Mouse (Mus musculus): Measurements from ENCODE around the gene A930002H24Rik.

Gene A930002H24Rik

DNA sequence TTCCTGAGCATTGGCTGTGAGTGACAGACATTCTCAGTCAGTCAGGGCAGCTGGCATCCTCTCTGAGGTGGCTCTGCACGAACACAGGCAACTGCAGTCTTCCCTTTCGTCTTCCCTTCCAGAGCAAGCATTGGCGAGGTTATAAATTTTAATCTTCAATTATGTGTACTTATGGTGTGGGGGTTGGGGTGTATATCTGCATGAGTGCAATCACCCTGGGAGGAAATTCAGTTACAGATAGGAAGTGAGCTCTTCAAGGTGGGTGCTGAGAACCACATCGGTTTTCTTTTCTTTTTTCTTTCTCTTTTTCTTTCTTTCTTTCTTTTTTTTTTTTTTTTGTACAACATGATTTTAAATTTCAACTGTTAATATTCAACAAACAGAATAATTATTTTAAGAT is 32.0 kb downstream of the A930002H24Rik start:
- no peak for DNase-seq (ENCODE audit: low read depth)

DNA sequence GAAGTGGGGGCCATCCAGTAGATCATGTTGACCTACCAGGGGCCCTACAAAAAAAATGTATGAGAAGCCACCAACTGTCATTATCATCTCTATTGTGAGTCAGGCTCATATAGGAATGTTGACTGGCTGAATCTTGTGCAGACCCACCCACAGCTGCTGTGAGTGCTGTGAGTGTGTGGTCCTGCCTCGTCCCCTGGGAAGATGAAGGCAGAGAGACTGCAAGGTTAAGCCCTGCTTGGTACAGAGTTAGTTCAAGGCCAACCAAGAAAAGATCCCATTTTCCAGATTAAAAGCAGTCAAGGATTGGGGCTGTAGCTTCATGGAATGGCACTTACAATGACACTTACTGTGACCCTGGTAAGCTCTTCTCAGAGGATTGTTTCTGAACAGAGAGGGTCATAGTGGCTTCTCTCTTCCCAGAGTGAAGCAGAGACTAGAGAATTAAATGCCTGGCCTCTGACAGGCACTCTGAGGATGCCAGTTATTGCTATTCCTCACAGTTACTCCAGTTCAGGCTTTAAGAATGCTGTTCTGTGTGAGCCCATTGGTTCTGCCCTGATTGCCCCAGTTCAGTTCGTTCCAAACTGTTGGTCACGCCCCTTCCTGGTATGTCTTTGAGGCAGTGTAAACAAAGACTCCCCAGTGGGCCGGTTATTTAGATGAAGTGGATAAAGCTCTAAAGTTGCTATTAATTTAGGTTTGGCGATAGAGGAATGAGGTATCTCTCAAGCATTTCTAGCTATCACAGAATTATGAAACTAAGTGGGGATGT is 34.8 kb downstream of the A930002H24Rik start:
- DNase-seq (ENCODE audit: low read depth), result no peak

DNA sequence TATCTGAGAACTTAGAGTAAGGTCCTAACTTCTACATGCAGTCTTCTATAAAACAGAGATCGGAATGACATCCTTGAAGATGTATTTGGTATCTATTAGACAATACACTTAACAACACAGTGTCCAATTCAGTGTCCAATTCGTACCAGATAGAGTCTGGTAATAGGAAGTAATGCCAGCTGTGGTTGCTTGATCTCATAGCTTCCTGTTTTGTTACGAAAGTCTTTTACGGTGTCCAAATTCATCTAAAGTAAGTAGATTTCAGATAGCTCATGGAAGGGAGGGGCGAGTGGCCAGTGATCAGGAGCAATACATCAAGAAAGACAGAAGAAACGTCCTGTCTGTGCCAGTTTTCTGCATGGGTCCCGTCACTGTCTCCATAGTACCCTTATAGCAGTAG is 36.8 kb downstream of the A930002H24Rik start:
- no peak for DNase-seq (ENCODE audit: low read depth)

DNA sequence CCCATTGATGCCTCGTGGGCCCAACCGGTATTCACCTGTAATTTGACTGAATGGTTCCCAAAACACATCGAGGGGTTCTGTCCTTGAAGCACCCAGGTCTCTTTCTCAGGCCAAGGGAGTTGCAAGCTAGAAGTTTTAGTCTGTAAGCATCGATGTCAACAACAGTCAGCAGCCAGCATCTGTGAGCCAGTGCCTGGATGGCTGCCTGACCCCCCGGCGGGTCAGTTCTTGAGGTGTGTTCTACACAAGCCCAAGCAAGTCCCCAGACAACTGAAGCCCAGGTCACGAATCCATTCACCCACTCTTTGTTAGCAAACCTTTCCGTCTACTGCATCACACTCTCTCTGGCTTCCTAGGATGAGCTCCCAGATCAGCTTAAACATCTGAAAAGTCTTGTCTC is 37.4 kb downstream of the A930002H24Rik start:
- DNase-seq (ENCODE audit: low read depth), result no peak

DNA sequence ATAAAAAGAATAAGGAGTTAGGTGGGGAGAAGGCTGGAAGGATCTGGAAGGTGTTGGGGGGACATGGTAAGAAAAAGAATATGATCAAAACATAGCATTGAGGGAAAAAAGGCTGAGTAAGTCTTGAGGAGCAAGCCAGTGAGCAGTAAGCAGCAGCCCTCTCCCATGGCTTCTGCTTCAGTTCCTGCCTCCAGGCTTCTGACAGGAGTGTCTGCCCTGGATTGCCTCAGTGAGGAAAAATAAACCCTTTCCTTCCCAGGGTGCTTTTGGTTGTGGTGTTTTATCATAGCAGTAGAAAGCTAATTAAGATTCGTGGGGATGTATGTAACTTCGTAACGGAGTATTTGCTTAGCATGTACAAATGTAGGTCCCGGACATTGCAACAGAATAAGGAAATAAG is 39.5 kb downstream of the A930002H24Rik start:
- DNase-seq (ENCODE audit: low read depth), result no peak

DNA sequence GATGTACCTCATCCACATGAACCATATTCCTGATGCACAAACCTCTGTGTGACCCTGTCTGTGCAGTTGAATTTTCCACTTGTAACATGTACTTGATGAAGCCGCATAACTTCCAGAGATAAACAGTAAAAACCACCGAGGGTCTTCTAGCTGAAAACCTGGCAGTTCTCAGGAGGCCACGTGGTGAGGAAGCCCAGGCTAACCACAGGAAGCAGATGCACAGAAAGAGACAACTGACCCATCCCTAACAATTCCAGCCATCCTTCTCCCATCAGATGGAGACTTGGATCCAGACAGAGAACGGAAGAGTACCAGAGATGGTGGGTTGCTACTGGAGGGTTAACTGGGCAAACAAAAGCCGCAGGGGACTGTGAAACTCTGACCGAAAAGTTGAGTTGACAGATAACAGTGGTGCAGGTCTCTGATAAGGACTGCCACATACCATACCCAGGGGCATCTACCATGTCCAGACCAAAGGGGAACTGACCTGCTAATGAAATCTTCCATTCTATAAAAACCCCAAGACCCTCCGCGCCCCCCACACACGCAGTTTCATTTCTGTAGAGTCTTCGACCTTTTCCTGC is 45.1 kb downstream of the A930002H24Rik start:
- DNase-seq (ENCODE audit: low read depth), result no peak

DNA sequence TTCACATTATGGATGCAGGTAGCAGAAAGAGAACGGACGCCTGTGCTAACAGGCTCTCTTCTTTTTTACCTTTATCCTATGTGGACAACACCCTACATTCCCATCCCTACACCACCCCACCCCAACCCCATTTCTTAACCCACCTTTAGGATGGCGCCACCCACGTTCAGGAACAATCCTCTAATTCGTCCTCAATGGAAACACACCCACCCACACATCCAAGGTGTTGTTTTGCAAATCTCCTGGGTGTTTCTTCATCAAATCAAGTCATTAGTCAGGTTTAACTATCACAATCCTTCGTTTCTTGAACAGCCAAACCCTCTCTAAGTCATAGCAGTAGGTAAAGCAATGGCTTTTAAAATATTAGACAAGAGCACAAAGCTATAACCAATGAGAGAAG is 50.0 kb downstream of the A930002H24Rik start:
- no peak for DNase-seq (ENCODE audit: low read depth)
